Mouse (Mus musculus) adrenal gland (tissue): ENCODE results near the gene Gpr34.

Source experiments
- intact Hi-C: fragments of 180-260 bp; cut with DNase I; formaldehyde crosslinking; loops from one replicate; pipeline ENCODE4 v1.15.1; 2025
- microRNA-seq, 2 experiments: library from miRNA; unstranded; fragments of <30 nt; microRNA quantifications; one replicate each; pipeline ENCODE4; 2019

Gene Gpr34

DNA sequence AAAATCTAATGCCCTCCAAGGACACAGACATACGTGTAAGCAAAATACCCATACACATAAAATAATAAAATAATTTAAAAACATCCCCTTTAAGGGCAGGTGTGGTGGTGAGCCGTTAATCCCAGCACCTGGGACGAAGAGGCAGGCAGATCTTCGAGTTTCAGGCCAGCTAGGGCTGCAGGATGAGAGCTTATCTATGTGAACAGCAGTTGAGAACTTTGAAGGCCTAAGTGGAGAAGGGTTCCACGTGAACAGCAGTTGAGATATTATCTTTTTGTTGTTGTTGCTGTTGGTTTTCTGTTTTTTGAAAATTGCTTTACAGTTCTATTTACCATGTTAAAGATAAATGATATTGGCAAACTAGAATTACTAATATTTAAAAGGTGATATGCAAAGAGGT lies 37.0 kb downstream of the Gpr34 start:
- intact Hi-C loops = no loop called here

DNA sequence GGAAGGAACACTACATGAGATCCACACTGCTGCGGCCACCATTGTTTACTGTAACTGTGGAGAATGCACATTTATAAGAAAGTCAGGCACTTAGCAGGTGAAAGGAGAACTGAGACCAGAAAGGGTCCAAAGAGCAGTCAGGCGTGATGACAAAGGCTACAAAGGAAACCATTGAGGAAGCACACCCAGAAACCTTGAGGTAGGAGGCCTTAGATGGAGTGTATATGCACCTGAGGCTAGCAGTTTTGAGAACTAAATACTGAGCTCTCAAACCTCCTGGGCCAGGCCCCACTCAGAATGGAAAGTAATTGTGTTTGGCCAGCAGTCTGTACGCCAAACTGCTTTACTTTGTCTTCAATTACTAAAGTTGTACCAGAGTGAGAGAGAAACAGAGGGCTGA lies 38.5 kb downstream of the Gpr34 start:
- intact Hi-C loops = no loop called here

DNA sequence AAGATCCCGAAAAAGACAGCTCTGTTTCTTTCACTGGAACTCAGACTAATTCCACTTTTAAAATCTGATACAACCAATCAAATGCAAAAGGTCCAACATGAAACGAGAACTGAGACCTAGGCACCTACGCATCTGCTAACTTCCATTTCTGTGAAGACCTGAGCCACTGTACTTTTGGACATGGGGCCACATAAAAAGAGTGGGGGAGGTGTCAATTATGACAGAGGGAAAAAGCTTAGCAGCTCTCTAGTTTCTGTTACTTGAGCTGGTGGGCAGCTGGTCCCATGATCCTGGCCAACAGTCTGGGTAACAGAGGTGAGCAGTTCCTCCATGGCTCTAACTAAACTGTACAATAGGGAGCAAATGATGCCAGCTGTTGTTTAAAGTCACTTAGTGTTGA lies 41.1 kb downstream of the Gpr34 start:
- intact Hi-C loops = no loop called here

DNA sequence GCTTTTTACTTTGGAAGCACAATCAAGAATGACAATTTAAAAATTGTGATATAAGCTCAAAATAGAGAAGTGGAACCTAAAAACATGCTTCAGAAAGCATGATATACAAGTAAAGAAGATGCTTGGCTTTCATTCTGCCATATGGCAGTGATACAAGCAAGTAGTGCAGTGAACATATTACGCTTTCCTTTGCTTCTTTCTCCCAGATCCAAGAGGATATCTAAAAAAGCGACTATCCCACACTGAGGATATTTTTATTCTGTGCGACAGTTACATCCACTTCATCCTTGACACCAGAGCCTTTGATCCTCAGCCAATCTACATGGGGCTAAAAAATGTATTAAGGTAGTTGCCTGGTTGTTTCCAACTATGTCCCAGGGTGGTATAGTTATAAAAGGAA lies 49.9 kb downstream of the Gpr34 start:
- intact Hi-C loops = no loop called here

DNA sequence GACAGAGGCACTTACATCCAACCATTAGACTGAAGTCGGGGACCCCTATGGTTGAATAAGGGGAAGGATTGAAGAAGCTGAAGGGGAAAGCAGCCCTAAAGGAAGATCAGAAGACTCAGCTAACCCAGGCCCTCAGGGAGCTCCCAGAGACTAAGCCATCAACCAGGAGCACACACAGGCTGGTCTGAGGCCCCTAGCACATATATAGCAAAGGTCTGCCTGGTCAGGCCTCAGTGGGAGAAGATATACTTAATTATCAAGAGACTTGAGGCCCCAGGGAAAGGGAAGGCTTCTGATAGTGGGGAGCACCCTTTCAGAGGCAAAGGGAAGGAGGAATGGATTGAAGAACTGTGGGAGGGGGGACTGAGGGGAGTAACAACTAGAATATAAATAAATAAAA lies 54.7 kb downstream of the Gpr34 start:
- intact Hi-C loops = no loop called here

DNA sequence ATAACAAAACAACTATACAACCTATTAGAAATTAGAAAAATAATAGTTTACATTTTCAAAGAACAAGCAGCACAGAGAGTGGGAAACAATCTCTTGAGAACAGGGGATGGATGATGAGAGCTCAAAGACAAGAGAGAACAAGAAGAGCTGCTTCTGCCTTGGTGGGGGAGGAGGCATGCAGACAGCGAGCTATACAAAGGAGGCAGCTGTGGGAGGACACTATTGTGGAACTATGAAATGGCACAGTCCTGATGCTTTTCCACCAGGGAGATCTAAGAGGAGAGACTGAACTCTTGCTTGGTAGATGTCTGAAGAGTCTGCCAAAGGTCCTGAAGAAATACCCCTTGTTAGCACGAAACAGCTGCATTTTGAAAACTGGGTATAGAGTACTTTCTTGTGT lies 56.5 kb downstream of the Gpr34 start:
- intact Hi-C loops = no loop called here

Small RNA genes within 50 kb of the gene (microRNA-seq; reads per million reads assigned to microRNA genes)
- 0 reads per million in 2 experiments for gene Gm25246
